Mouse (Mus musculus): ENCODE results near the gene Hspb9. TPM values are rescaled to one million over a fixed set of nuclear protein-coding genes. Genes with fewer than 3 reads are reported as not detected.

Gene Hspb9
- total and polyA plus RNA-seq, 3 experiments = 0.73 to 2.1 TPM; not detected in 1

DNA sequence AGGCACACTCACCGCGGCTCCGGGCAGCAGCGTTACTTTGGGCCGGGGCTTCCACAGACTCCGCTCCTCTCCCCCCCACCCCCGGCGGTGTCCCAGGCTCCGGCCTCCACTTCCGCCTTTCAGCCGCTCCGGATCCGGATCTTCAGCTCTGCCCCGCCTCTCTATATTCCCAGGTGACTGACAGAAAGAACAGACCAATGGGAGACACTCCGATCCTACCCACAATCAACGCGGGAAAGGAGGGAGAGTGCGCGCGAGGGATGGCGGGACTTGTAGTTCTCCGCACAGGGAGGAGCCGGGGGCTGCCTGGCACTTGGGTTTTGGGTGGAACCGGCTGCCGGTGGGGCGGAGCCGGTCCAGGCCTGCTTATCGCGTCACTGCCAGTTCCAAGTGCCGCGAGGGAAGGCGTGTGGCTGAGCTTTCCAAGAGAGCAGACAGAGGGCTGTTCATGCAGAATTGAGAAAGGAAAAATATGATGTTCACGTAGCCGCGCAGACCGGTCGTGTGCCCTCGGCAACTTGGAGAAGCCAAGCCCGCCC is 24.5 kb downstream of the Hspb9 start, which contains the start of gene Rab5c (continued):
- TF ChIP-seq EP300 (IDR thresholded peaks at IDR 0.05; ENCODE audit: low read depth in 1 of 2, low read length in 2 of 2) = peak in 1 of 2 experiments; percentile 38; a peak in 1 of 4 replicates
- no peak for TF ChIP-seq RAD21 (IDR thresholded peaks at IDR 0.05; ENCODE audit: low read depth, low read length)
- no peak for TF ChIP-seq USF2 (IDR thresholded peaks at IDR 0.05; ENCODE audit: borderline replicate concordance in 1 of 2, insufficient read depth in 1 of 2, low read depth in 1 of 2, low read length in 2 of 2)
- no peak for TF ChIP-seq CHD1 (IDR thresholded peaks at IDR 0.05; ENCODE audit: low read depth, low read length)
- TF ChIP-seq ZMIZ1 (IDR thresholded peaks at IDR 0.05; ENCODE audit: low read depth, low read length) = peak; percentile 95
- 0 out of 2 replicates have a peak, but pooled peaks have one; percentile 5 for TF ChIP-seq SMC3 (IDR thresholded peaks at IDR 0.05; ENCODE audit: low read depth, low read length)
- TF ChIP-seq MAFK (IDR thresholded peaks at IDR 0.05; ENCODE audit: borderline replicate concordance, low read depth, low read length) = no peak
- peak; percentile 98 for TF ChIP-seq ELF1 (IDR thresholded peaks at IDR 0.05; ENCODE audit: low read depth, low read length)
- peak; percentile 98 for TF ChIP-seq HCFC1 (IDR thresholded peaks at IDR 0.05; ENCODE audit: low read depth, low read length)
- peak; percentile 89 for TF ChIP-seq MXI1 (IDR thresholded peaks at IDR 0.05; ENCODE audit: low read depth, low read length)
- TF ChIP-seq JUND (IDR thresholded peaks at IDR 0.05; ENCODE audit: low read depth, low read length) = no peak
- peak; percentile 56; the same call in 1 of the 2 replicates for TF ChIP-seq ETS1 (IDR thresholded peaks at IDR 0.05; ENCODE audit: low read depth, low read length)
- TF ChIP-seq GABPA (IDR thresholded peaks at IDR 0.05; ENCODE audit: low read depth, low read length) = no peak

DNA sequence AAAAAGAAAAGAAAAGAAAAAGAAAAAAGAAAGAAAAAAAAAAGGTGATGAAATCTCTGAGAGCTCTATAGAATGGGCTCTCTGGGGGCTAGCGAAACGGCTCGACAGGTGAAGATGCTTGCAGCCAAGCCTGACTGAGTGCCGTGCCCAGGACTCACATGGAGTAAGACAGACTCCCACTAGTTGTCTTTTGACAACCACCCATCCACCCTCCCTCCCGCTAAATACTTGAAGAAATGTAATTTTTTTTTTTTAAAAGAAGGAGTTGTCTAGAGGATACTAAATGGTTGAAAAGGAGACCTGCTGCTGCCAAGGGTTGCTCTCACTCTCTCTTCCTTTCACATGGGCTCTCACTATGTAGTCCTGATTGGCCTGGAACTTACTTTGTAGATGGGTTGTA is 25.1 kb downstream of the Hspb9 start:
- H3K36me3 ChIP-seq (ENCODE audit: control insufficient read depth in 1 of 2, insufficient read depth in 2 of 2, low read length in 2 of 2) = peaks cover 0 to 20% of the 10 kb centered on the region in 2 experiments; a peak in 3 of 4 replicates
- no peak for TF ChIP-seq CHD2 (IDR thresholded peaks at IDR 0.05; ENCODE audit: low read length)
- 0 out of 2 replicates have a peak, but pooled peaks have one; percentile 1 for TF ChIP-seq SMC3 (IDR thresholded peaks at IDR 0.05; ENCODE audit: low read depth, low read length)
- TF ChIP-seq MAX (IDR thresholded peaks at IDR 0.05; ENCODE audit: low read length) = peak; percentile 4; the same call in 1 of the 2 replicates
- TF ChIP-seq ZNF384 (IDR thresholded peaks at IDR 0.05; ENCODE audit: low read depth, low read length) = peak; percentile 6; the same call in 1 of the 2 replicates
- no peaks in the 10 kb centered on the region for H3K27me3 ChIP-seq (ENCODE audit: control insufficient read depth in 1 of 2, insufficient read depth in 2 of 2, low read length in 2 of 2)
- H3K9me3 ChIP-seq (replicated peaks; ENCODE audit: insufficient read depth, low read length) = no peaks in the 10 kb centered on the region
- DNase-seq (ENCODE audit: low read depth, low spot score) = peak; percentile 52
- peak overlapping the region; percentile 82 for H3K9ac ChIP-seq (ENCODE audit: control insufficient read depth, low read depth, low read length, poor library complexity, severe bottlenecking)
- H3K4me1 ChIP-seq (ENCODE audit: control insufficient read depth in 1 of 2, insufficient read depth in 2 of 2, low read length in 2 of 2) = peaks cover 2 to 21% of the 10 kb centered on the region in 2 experiments; a peak in 3 of 4 replicates
- H3K79me2 ChIP-seq (ENCODE audit: control insufficient read depth, insufficient read depth, low read length, poor library complexity) = peaks cover 40% of the 10 kb centered on the region
- peak overlapping the region; percentile 74; the same call in 1 of the 2 replicates for H3K27ac ChIP-seq (ENCODE audit: control insufficient read depth, low read depth, low read length)
- H3K4me3 ChIP-seq (ENCODE audit: control insufficient read depth in 1 of 2, insufficient read depth in 1 of 2, low read depth in 2 of 2, low read length in 2 of 2) = peak overlapping the region; percentile 61 to 74

DNA sequence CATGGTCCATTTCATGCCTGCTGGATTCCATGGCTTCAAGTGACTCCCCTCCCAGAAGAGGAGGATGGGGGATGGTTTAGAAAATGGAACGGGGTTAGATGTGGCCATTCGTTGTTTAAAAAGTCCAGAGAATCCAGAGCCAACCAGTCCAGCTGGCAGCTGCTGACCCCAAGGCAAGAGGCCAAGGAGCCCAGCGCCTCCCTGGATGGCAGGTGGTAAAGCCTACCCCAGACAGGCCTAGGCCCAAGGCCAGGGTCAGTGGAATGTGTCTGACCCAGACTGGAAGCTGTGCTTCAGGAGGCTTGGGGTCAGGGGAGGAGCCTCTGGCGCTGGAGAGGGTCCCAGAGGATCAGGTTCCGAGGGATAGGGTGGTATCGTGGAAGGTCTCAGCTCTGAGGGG is 27.7 kb downstream of the Hspb9 start:
- no peaks in the 10 kb centered on the region for H3K27me3 ChIP-seq (ENCODE audit: control insufficient read depth in 1 of 2, insufficient read depth in 2 of 2, low read length in 2 of 2)
- no peak overlapping the region for H3K27ac ChIP-seq (ENCODE audit: control insufficient read depth, low read depth, low read length)
- H3K9me3 ChIP-seq (replicated peaks; ENCODE audit: insufficient read depth, low read length) = no peaks in the 10 kb centered on the region
- peaks cover 0 to 8% of the 10 kb centered on the region in 2 experiments; a peak in 1 of 4 replicates for H3K36me3 ChIP-seq (ENCODE audit: control insufficient read depth in 1 of 2, insufficient read depth in 2 of 2, low read length in 2 of 2)
- peaks cover 14% of the 10 kb centered on the region for H3K79me2 ChIP-seq (ENCODE audit: control insufficient read depth, insufficient read depth, low read length, poor library complexity)
- no peak overlapping the region for H3K9ac ChIP-seq (ENCODE audit: control insufficient read depth, low read depth, low read length, poor library complexity, severe bottlenecking)
- peaks cover 0 to 8% of the 10 kb centered on the region in 2 experiments; a peak in 2 of 4 replicates for H3K4me1 ChIP-seq (ENCODE audit: control insufficient read depth in 1 of 2, insufficient read depth in 2 of 2, low read length in 2 of 2)
- TF ChIP-seq RCOR1 (IDR thresholded peaks at IDR 0.05; ENCODE audit: low read depth, low read length) (no peak), ETS1 (IDR thresholded peaks at IDR 0.05; ENCODE audit: low read depth, low read length) (no peak), MAFK (IDR thresholded peaks at IDR 0.05; ENCODE audit: borderline replicate concordance, low read depth, low read length) (no peak), GATA1 (IDR thresholded peaks at IDR 0.05; ENCODE audit: low read depth, low read length) (no peak), ELF1 (IDR thresholded peaks at IDR 0.05; ENCODE audit: low read depth, low read length) (no peak), EP300 (IDR thresholded peaks at IDR 0.05; ENCODE audit: low read depth in 1 of 2, low read length in 2 of 2) (no peak)
- no peak overlapping the region for H3K4me3 ChIP-seq (ENCODE audit: control insufficient read depth in 1 of 2, insufficient read depth in 1 of 2, low read depth in 2 of 2, low read length in 2 of 2)
- no peak for DNase-seq (ENCODE audit: low read depth, low spot score)
